Mouse (Mus musculus) MN1 (cell line): ENCODE results near the gene Gm47959.

Source experiments
- DNase-seq: peaks from one replicate; pipeline ENCODE4 v3.0.0-alpha.2; 2016; ENCODE audit warnings: low spot score

The Gm47959 gene

GRCm38 (mm10) chr1:83034509-83034908 lies 34.2 kb downstream of the Gm47959 start:
- no peak for DNase-seq

GRCm38 (mm10) chr1:83036892-83037667 lies 36.7 kb downstream of the Gm47959 start:
- no peak for DNase-seq

DNA sequence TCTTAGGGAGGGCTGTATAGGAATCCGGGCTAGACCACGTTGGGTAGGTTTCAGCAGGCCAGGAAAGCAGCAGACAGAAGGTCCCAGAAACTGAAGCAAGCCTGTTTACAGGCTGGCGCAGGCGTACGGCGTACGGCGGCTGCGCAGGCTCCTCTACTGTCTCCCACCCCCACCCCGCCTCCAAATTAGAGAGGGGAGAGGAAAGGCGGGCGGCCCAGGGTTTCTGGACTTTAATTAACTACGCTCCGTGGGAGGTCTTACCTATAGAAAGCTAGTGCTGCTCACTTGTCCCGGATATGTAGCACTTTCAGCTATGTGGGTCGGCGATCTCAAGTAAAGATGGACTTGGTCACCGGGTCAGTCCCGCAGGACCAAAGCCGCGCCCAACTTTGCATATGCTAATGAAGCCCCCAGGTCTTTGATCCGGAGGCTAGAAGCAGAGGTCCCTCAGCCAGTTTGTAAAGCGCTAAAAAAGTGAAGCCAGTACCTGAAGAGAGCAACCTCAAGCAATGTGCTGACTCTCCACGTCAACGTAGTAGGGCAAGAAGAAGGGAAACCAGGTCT lies 37.8 kb downstream of the Gm47959 start, which contains the start of gene Slc19a3:
Gene Slc19a3 (minus strand): TSS at position 340 of the 564 bp plus-strand sequence.
- DNase-seq: no peak

DNA sequence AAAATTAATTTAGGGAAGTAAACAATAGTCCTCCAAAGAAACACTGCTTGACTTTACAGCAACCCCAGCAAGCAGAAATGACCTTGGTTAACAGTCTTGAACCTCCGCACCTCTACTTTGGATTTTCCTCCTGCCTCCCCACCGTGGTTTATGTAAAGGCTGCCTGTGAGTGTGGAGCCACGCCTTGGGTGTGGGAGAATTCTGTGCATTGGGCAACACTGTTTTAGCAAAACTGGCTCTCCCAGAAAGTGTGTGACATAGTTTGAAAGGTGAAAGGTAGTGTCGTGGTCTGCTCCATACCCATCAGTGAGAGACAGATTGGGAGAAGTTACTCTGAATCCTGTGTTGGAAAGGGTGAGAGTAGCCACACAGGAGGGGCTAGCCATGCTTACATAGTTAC lies 38.7 kb downstream of the Gm47959 start:
- DNase-seq: no peak

GRCm38 (mm10) chr1:83042380-83042779 lies 42.0 kb downstream of the Gm47959 start, which contains the start of gene Krtap28-10:
TSS of gene Krtap28-10 (minus strand) at chr1:83042480.
- DNase-seq: no peak

DNA sequence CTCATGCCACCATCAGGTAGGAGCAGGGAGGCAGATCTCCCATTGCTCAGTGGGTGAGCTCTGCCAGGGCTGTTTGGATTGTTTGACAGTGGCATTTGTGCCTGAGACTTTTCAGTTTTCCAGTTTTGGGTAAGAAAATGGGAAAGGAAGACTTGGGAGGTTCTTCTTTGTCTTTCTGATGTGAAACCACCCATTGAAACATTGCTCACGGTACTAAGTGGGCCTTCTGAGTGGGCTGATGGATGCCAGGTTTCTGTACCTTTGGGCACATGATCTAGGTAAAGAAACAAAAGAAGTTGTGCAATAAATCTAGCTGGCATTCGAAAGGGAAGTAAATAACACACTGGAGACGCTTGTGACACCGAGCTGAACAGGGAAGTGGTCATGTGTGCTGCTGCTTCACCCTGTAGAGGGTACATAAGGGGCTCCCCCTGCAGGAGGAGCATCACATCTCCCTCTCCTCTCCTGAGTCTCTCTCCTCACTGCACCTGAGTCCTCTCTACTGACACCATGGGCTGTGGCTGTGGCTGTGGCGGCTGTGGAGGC lies 44.6 kb downstream of the Gm47959 start, which contains the start of gene Gm47969:
Gene Gm47969 (plus strand): TSS at position 51 of the 546 bp plus-strand sequence.
- no peak for DNase-seq
